Mouse (Mus musculus): Measurements from ENCODE around the gene Carm1.

- TF ChIP-seq CTCF (IDR thresholded peaks at IDR 0.05; ENCODE audit: extremely low read depth, insufficient read depth, low read length) (no peak), POLR2A (IDR thresholded peaks at IDR 0.05; ENCODE audit: extremely low read depth, insufficient read depth, low read length) (no peak)
Observed at GRCm38 (mm10) chr9:21527100-21527801, 19.4 kb upstream of the Carm1 start.
